Mouse (Mus musculus) bone marrow, adult 2 months (tissue): ENCODE measurements at regions not wholly inside any gene's neighbourhood (a gene's known extent, or its start where the extent isn't known, plus 50 kb on each side); places are given as distances from the start of the nearest gene placed in this dataset.

Experiments used
- CTCF ChIP-seq: fragments of 200-500 bp; IDR thresholded peaks from 2 replicates; pipeline ENCODE4 v1.5.1; 2011; ENCODE audit warnings: low read length, control low read depth; ENCODE audit not compliant: control insufficient read depth, insufficient read depth
- POLR2A ChIP-seq: fragments of 200-500 bp; IDR thresholded peaks from 2 replicates; pipeline ENCODE4 v1.6.1; 2011; ENCODE audit warnings: low read depth, mild to moderate bottlenecking, control low read depth, low read length, borderline replicate concordance; ENCODE audit not compliant: control insufficient read depth

DNA sequence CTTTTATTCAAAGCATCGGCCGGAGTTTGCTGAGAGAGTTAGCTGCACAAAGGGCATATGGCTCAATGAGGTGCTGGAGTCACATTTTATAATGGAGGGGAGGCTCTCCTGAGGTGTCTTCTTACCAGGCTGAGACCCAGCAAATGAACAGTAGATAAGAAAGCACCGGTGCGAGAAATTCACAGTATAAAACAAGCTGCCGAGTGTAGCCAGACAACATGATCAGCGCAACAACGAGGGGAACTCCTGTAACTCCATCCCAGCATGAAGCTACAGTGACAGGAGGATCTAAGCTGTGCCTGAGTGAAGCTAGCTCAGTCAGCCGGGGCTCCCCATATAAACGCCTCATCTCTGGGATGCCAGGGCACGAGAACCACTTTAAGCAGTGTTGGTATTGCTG is 204.2 kb upstream of the Pabpc6 start:
- TF ChIP-seq CTCF (no peak), POLR2A (no peak)
